In genomic region chr1:63176259-63176603, GRCm38 (mm10) we compare ENCODE assay signal across 8 mouse cellular contexts. TPM values are rescaled to one million over a fixed set of nuclear protein-coding genes. Genes with fewer than 3 reads are reported as not detected.
DNase-seq lines count a peak whose midpoint lies in the region; ATAC-seq and TF ChIP-seq lines count a peak whose summit lies in the region.

No protein-coding gene starts in this region.

- peaks cover 38% of the 10 kb centered on the region for H3K36me3 ChIP-seq in lung, embryonic 14.5 days (ENCODE audit: insufficient read depth)
- peaks cover 39% of the 10 kb centered on the region for H3K36me3 ChIP-seq in limb, embryonic 13.5 days
- peaks cover 21% of the 10 kb centered on the region for H3K36me3 ChIP-seq in small intestine, adult 2 months (ENCODE audit: control insufficient read depth, insufficient read depth, low read length)

- TF ChIP-seq POLR2A in small intestine, adult 2 months (IDR thresholded peaks at IDR 0.05; ENCODE audit: low read depth, low read length), result no peak

- H3K4me2 ChIP-seq in lung, embryonic 14.5 days, result peak overlapping the region; percentile 89
- H3K4me2 ChIP-seq in limb, embryonic 13.5 days (replicated peaks), result peak overlapping the region; percentile 89

- under 1% methylated on average over 14 of the region's 14 CpGs for WGBS in lung, embryonic 14.5 days
- whole genome bisulfite sequencing in limb, embryonic 13.5 days, result 0% methylated on average over 14 of the region's 14 CpGs
- 0% methylated on average over 14 of the region's 14 CpGs for WGBS in small intestine, adult 2 months

- no peaks in the 10 kb centered on the region for H3K9me3 ChIP-seq in lung, embryonic 14.5 days (ENCODE audit: low read depth, low read length)
- no peaks in the 10 kb centered on the region for H3K9me3 ChIP-seq in limb, embryonic 13.5 days

- no peaks in the 10 kb centered on the region for H3K27me3 ChIP-seq in lung, embryonic 14.5 days (ENCODE audit: insufficient read depth, low read length)
- H3K27me3 ChIP-seq in limb, embryonic 13.5 days, result no peaks in the 10 kb centered on the region
- no peaks in the 10 kb centered on the region for H3K27me3 ChIP-seq in small intestine, adult 2 months (ENCODE audit: control insufficient read depth, insufficient read depth, low read length)

- peaks cover 16% of the 10 kb centered on the region for H3K4me1 ChIP-seq in lung, embryonic 14.5 days (ENCODE audit: insufficient read depth)
- peaks cover 24% of the 10 kb centered on the region for H3K4me1 ChIP-seq in limb, embryonic 13.5 days
- peaks cover 11% of the 10 kb centered on the region for H3K4me1 ChIP-seq in small intestine, adult 2 months (ENCODE audit: control insufficient read depth, insufficient read depth, insufficient read length, low read length)

- TF ChIP-seq CTCF in lung, embryonic 14.5 days (IDR thresholded peaks at IDR 0.05; ENCODE audit: low read depth), result no peak
- TF ChIP-seq CTCF in small intestine, adult 2 months (IDR thresholded peaks at IDR 0.05; ENCODE audit: extremely low read depth, insufficient read length, insufficient replicate concordance, low read depth, low read length), result no peak

- H3K4me3 ChIP-seq in lung, embryonic 14.5 days (ENCODE audit: low read depth, low read length), result peak overlapping the region; percentile 97
- peak overlapping the region; percentile 96 for H3K4me3 ChIP-seq in limb, embryonic 13.5 days
- H3K4me3 ChIP-seq in small intestine, adult 2 months (ENCODE audit: low read depth, low read length), result peak overlapping the region; percentile 93

- peak overlapping the region; percentile 92 for H3K9ac ChIP-seq in lung, embryonic 14.5 days
- peak overlapping the region; percentile 97 for H3K9ac ChIP-seq in limb, embryonic 13.5 days

- H3K27ac ChIP-seq in lung, embryonic 14.5 days (ENCODE audit: low read depth), result peak overlapping the region; percentile 88; the same call in 1 of the 2 replicates
- peak overlapping the region; percentile 86; the same call in 1 of the 2 replicates for H3K27ac ChIP-seq in limb, embryonic 13.5 days
- H3K27ac ChIP-seq in small intestine, adult 2 months (ENCODE audit: insufficient read depth, low read depth, low read length), result peak overlapping the region; percentile 88

- peak; percentile 32 for ATAC-seq in lung, embryonic 14.5 days (ENCODE audit: insufficient read depth)
- ATAC-seq in erythroblast, adult 5-6 weeks (replicated peaks; ENCODE audit: low FRiP score, poor library complexity, severe bottlenecking), result peak; percentile 44
- peak; percentile 24 for ATAC-seq in limb, embryonic 13.5 days (ENCODE audit: low FRiP score, low read depth)

- DNase-seq in lung, embryonic 14.5 days, result no peak
- DNase-seq in lung, adult 18-20 months, result no peak
- DNase-seq in embryo, embryonic 9.5 days (ENCODE audit: extremely low spot score), result no peak
- DNase-seq in spleen, postnatal 36 days (ENCODE audit: low spot score in 2 of 2), result no peak
- no peak for DNase-seq in cerebellum, adult 11 months

RNA-seq across cellular contexts. Expression of gene Eef1b2, which starts 0.4 kb away (rescaled TPM):
- 660 and 695 TPM in 2 replicates for polyA plus RNA-seq in lung, embryonic 14.5 days (2014; fragmentation: Nextera tagmentation; extraction: Ambion mirVana)
- total RNA-seq in erythroblast, adult 5-6 weeks (2015; ENCODE audit: low replicate concordance), result 258 and 276 TPM in 2 replicates
- 379 and 551 TPM in 2 replicates for total RNA-seq in erythroblast, adult 5-6 weeks (2017; ENCODE audit: low replicate concordance)
- polyA plus RNA-seq in limb, embryonic 13.5 days (2015; fragmentation: Nextera tagmentation; extraction: Ambion mirVana), result 609 and 631 TPM in 2 replicates
- 261 and 396 TPM in 2 replicates for polyA plus RNA-seq in small intestine, adult 2 months (2012; rRNA removed)

RNA-seq across cellular contexts. Expression of gene Ndufs1, which starts 0.4 kb away (rescaled TPM):
- polyA plus RNA-seq in lung, embryonic 14.5 days (2014; fragmentation: Nextera tagmentation; extraction: Ambion mirVana), result 132 and 135 TPM in 2 replicates
- total RNA-seq in erythroblast, adult 5-6 weeks (2015; ENCODE audit: low replicate concordance), result 47.3 and 53.7 TPM in 2 replicates
- 55.9 and 56.6 TPM in 2 replicates for total RNA-seq in erythroblast, adult 5-6 weeks (2017; ENCODE audit: low replicate concordance)
- 131 and 134 TPM in 2 replicates for polyA plus RNA-seq in limb, embryonic 13.5 days (2015; fragmentation: Nextera tagmentation; extraction: Ambion mirVana)
- polyA plus RNA-seq in small intestine, adult 2 months (2012; rRNA removed), result 11.2 and 19.9 TPM in 2 replicates

RNA-seq across cellular contexts. Expression of gene Gpr1, which starts 38.1 kb away (rescaled TPM):
- polyA plus RNA-seq in lung, embryonic 14.5 days (2014; fragmentation: Nextera tagmentation; extraction: Ambion mirVana), result not detected in 2 replicates
- not detected in 2 replicates for total RNA-seq in erythroblast, adult 5-6 weeks (2015; ENCODE audit: low replicate concordance)
- total RNA-seq in erythroblast, adult 5-6 weeks (2017; ENCODE audit: low replicate concordance), result not detected in 2 replicates
- 0.22 and 0.25 TPM in 2 replicates for polyA plus RNA-seq in limb, embryonic 13.5 days (2015; fragmentation: Nextera tagmentation; extraction: Ambion mirVana)
- 0.06 TPM in 1 of 2 replicates, not detected in the other for polyA plus RNA-seq in small intestine, adult 2 months (2012; rRNA removed)
